Mouse (Mus musculus): ENCODE measurements around the gene C130073F10Rik.
A peak's percentile ranks its signal among the peaks of the same experiment; 100 is the strongest.
"Not testable (repeated sequence)": the region's sequence is repeated elsewhere in the genome, so short reads cannot be mapped to it uniquely, and the experiment has no call there.

Gene C130073F10Rik

GRCm38 (mm10) chr4:101893656-101894420 is at the start of gene C130073F10Rik:
C130073F10Rik (minus strand) TSS chr4:101893789.
- DNase-seq (ENCODE audit: low spot score in 2 of 2) = peak in 1 of 2 experiments; percentile 34

DNA sequence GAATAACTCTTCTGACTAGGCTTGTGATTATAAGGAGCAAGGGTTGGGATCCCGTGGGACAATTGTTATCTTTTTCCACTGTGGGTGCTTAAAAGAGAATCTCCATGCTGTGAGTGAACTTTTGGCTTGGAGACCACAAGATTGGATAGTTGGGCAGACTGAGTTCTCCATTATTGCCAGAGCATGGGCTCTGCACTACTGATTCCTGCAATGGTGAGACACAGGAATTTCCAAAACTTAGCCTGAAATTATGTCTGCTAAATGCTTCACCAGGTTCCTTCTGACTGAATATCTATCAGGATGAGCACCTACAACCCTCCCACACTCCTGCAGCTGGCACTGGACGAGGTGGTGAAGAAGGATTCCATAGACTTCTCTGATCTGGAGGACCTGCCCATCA is 46.5 kb upstream of the C130073F10Rik start, which contains the start of gene Gm12794:
Gm12794 (plus strand) TSS at position 301 of the 400 bp plus-strand sequence.
- DNase-seq (ENCODE audit: low spot score in 2 of 2) = not testable (repeated sequence)

GRCm38 (mm10) chr4:101908821-101909220 is 15.2 kb upstream of the C130073F10Rik start, which contains the start of gene Gm12800:
Gm12800 (plus strand) TSS chr4:101909121.
- DNase-seq (ENCODE audit: low spot score in 2 of 2) = peak in 1 of 2 experiments; percentile 13

- DNase-seq (ENCODE audit: low spot score in 2 of 2) = no peak
Measured at GRCm38 (mm10) chr4:101889377-101889776, 4.2 kb downstream of the C130073F10Rik start.

GRCm38 (mm10) chr4:101883641-101884040 is 9.9 kb downstream of the C130073F10Rik start:
- DNase-seq (ENCODE audit: low spot score in 2 of 2) = peak in 1 of 2 experiments; percentile 7

GRCm38 (mm10) chr4:101875687-101876086 is 17.9 kb downstream of the C130073F10Rik start:
- not testable (repeated sequence) for DNase-seq (ENCODE audit: low spot score in 2 of 2)

GRCm38 (mm10) chr4:101872031-101872430 is 21.6 kb downstream of the C130073F10Rik start:
- DNase-seq (ENCODE audit: low spot score in 2 of 2) = not testable (repeated sequence)

DNA sequence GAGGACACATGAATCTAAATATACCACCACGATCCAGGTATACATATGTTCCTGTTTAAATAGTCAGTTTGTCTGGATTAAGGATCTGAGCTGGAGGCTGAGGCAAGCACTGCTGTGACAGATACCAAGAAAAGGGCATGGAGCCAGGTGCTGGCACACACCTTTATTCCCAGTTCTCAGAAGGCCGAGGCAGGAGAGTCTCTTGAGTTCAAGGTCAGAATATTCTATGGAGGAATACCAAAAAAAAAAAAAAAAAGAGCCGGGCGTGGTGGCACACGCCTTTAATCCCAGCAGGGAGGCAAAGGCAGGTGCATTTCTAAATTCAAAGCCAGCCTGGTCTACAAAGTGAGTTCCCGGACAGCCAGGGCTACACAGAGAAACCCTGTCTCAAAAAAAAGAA is 31.3 kb downstream of the C130073F10Rik start:
- DNase-seq (ENCODE audit: low spot score in 2 of 2) = no peak

DNA sequence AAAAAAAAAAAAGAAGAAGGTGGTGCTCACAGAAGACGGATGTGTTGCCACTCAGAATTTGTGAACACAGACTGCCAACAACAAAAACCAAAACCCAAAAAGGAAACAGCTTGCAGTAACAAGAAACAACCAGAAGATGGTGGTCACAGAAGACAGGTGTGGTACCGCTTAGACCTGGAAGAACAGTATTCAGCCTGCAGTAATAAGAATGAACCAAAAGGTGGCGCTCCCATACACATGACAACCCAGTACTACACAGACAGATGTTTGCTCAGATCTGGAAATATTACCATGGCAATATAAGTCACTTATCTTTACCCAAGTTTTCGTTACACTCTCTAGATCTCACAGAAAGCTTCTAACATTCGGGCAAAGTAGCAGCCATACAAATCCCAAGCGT is 32.7 kb downstream of the C130073F10Rik start:
- no peak for DNase-seq (ENCODE audit: low spot score in 2 of 2)

GRCm38 (mm10) chr4:101850908-101851307 is 42.7 kb downstream of the C130073F10Rik start:
- DNase-seq (ENCODE audit: low spot score in 2 of 2) = no peak

DNA sequence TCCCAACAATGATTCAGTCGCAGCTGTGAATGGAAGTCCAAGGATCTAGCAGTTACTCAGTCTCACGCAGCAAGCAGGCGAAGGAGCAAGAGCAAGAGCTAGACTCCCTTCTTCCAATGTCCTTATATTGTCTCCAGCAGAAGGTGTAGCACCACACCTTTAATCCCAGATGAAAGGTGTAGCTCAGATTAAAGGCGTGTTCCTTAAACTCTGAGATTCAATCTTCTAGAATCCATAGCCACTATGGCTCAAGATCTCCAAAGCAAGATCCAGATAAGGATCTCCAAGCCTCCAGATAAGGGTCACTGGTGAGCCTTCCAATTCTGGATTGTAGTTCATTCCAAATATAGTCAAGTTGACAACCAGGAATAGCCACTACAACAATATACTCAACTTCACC is 49.7 kb downstream of the C130073F10Rik start, which contains the start of gene B020004J07Rik:
B020004J07Rik (minus strand) TSS at position 101 of the 400 bp plus-strand sequence.
- not testable (repeated sequence) for DNase-seq (ENCODE audit: low spot score in 2 of 2)
